Mouse (Mus musculus) activated CD4-positive, CD25-positive, alpha-beta regulatory T cell (primary cell): ENCODE results near the gene Capn7. TPM values are rescaled to one million over a fixed set of nuclear protein-coding genes. Genes with fewer than 3 reads are reported as not detected.

Experiments used
- polyA plus RNA-seq, 2 experiments: library from polyadenylated mRNA; unstranded; fragments of 100-300 nt; shearing (Covaris generic); gene quantifications; one replicate each; pipeline ENCODE4 v1.2.1; 2017

Capn7 gene
- polyA plus RNA-seq: 10 to 100 TPM; 51.4 to 57.4 TPM

GRCm38 (mm10) chr14:31336369-31337155 lies at the start of gene Capn7:
Gene Capn7 (plus strand): TSS chr14:31336638.

GRCm38 (mm10) chr14:31323849-31324792 lies 12.3 kb upstream of the Capn7 start, which contains the start of gene Dnah1:
Gene Dnah1 (minus strand): TSS chr14:31323896.

Other genes starting within 250 kb of the Capn7 start
- 100 to 1,000 TPM in 1 of 2 experiments, 10 to 100 TPM in 1; 61.0 to 141 TPM for gene Smim4, start 207.7 kb upstream of the Capn7 start, polyA plus RNA-seq
- gene Nt5dc2, start 205.6 kb upstream of the Capn7 start, polyA plus RNA-seq: 1 to 10 TPM; 2.2 to 2.4 TPM
- gene Stab1, start 168.0 kb upstream of the Capn7 start, polyA plus RNA-seq: 1 to 10 TPM in 1 of 2 experiments, under 1 TPM in 1; 0.92 to 1.1 TPM
- not detected for gene Tnnc1, start 128.3 kb upstream of the Capn7 start, polyA plus RNA-seq
- 100 to 1,000 TPM; 154 to 198 TPM for gene Nisch, start 119.7 kb upstream of the Capn7 start, polyA plus RNA-seq
- not detected for gene Sema3g, start 118.8 kb upstream of the Capn7 start, polyA plus RNA-seq
- gene Phf7, start 85.3 kb upstream of the Capn7 start, polyA plus RNA-seq: 10 to 100 TPM; 13.2 to 18.1 TPM
- gene Bap1, start 85.2 kb upstream of the Capn7 start, polyA plus RNA-seq: 10 to 100 TPM; 62.0 to 63.5 TPM
- under 1 TPM in 1 of 2 experiments, not detected in 1; 0.06 TPM for gene Dnah1, start 12.7 kb upstream of the Capn7 start, polyA plus RNA-seq
- gene Sh3bp5, start 99.4 kb downstream of the Capn7 start, polyA plus RNA-seq: 100 to 1,000 TPM in 1 of 2 experiments, 10 to 100 TPM in 1; 50.2 to 124 TPM
- 10 to 100 TPM; 25.4 to 32.0 TPM for gene Eaf1, start 157.8 kb downstream of the Capn7 start, polyA plus RNA-seq
- gene Mettl6, start 158.4 kb downstream of the Capn7 start, polyA plus RNA-seq: 10 to 100 TPM; 53.0 to 73.7 TPM